In genomic region chr12:101718054-101718754, GRCm38 (mm10) we compare ENCODE assay signal across 8 mouse cellular contexts. TPM values are rescaled to one million over a fixed set of nuclear protein-coding genes. Genes with fewer than 3 reads are reported as not detected.
DNase-seq lines count a peak whose midpoint lies in the region; ATAC-seq and TF ChIP-seq lines count a peak whose summit lies in the region.

TSS of gene Tc2n (minus strand) at chr12:101718523.

- peak within 1 kb of the TSS; percentile 42; the same call in 1 of the 2 replicates for H3K4me3 ChIP-seq in G1E (ENCODE audit: low read depth, low read length)
- peak within 1 kb of the TSS; percentile 69 for H3K4me3 ChIP-seq in forebrain, embryonic 15.5 days
- H3K4me3 ChIP-seq in hindbrain, embryonic 10.5 days, result peak within 1 kb of the TSS; percentile 78

- peak within 1 kb of the TSS; percentile 46 for H3K9ac ChIP-seq in forebrain, embryonic 15.5 days (replicated peaks)

- no peak for TF ChIP-seq CTCF in G1E (IDR thresholded peaks at IDR 0.05; ENCODE audit: low read depth, low read length)

- H3K4me1 ChIP-seq in G1E (ENCODE audit: insufficient read depth, low read depth, low read length), result peaks cover 9% of the 10 kb centered on the region
- H3K4me1 ChIP-seq in forebrain, embryonic 15.5 days, result peaks cover 11% of the 10 kb centered on the region; the same call in 1 of the 2 replicates
- peaks cover 13% of the 10 kb centered on the region for H3K4me1 ChIP-seq in hindbrain, embryonic 10.5 days (replicated peaks)

- H3K27me3 ChIP-seq in G1E (ENCODE audit: insufficient read depth, low read length), result peaks cover 12% of the 10 kb centered on the region; the same call in 1 of the 2 replicates
- H3K27me3 ChIP-seq in forebrain, embryonic 15.5 days, result 0 out of 2 replicates have a peak, but pooled peaks cover 2% of the 10 kb centered on the region
- peaks cover 33% of the 10 kb centered on the region for H3K27me3 ChIP-seq in hindbrain, embryonic 10.5 days (ENCODE audit: insufficient read depth, poor library complexity, severe bottlenecking)

- H3K4me2 ChIP-seq in forebrain, embryonic 15.5 days (replicated peaks), result peak within 1 kb of the TSS; percentile 99

- no peaks in the 10 kb centered on the region for H3K9me3 ChIP-seq in G1E (replicated peaks)
- no peaks in the 10 kb centered on the region for H3K9me3 ChIP-seq in forebrain, embryonic 15.5 days
- no peaks in the 10 kb centered on the region for H3K9me3 ChIP-seq in hindbrain, embryonic 10.5 days

- under 1% methylated on average over 74 of the region's 75 CpGs for WGBS in forebrain, embryonic 15.5 days
- WGBS in hindbrain, embryonic 10.5 days, result under 1% methylated on average over 75 of the region's 75 CpGs

- no peak for DNase-seq in G1E (ENCODE audit: low spot score)
- peak; percentile 8 for DNase-seq in cerebellum, adult 11-12 months
- DNase-seq in hindbrain, embryonic 10.5 days (ENCODE audit: low spot score), result peak; percentile 79
- DNase-seq in layer of hippocampus, postnatal 25 days (ENCODE audit: extremely low spot score in 1 of 2, low spot score in 1 of 2), result peak; percentile 6 to 16
- DNase-seq in lung, postnatal 4 days, result peak; percentile 93 to 96
- peak; percentile 34 for DNase-seq in retina, postnatal 7 days (ENCODE audit: low read depth, low spot score)
- DNase-seq in urinary bladder, postnatal 14 days (ENCODE audit: low spot score), result peak; percentile 95

- no peak within 1 kb of the TSS for H3K27ac ChIP-seq in forebrain, embryonic 15.5 days (replicated peaks)
- peak within 1 kb of the TSS; percentile 59 for H3K27ac ChIP-seq in hindbrain, embryonic 10.5 days

- no peak for ATAC-seq in G1E (ENCODE audit: extremely low read depth, insufficient number of reproducible peaks, low FRiP score, poor library complexity, severe bottlenecking)
- peak; percentile 97 for ATAC-seq in forebrain, embryonic 15.5 days (replicated peaks)

- H3K36me3 ChIP-seq in G1E (replicated peaks), result no peaks in the 10 kb centered on the region
- no peaks in the 10 kb centered on the region for H3K36me3 ChIP-seq in forebrain, embryonic 15.5 days
- no peaks in the 10 kb centered on the region for H3K36me3 ChIP-seq in hindbrain, embryonic 10.5 days

RNA-seq across cellular contexts. Expression of gene Tc2n, which starts in this region (rescaled TPM):
- total RNA-seq in G1E (2014; fragmentation: Nextera tagmentation) (not detected in 2 replicates), G1E (2017) (0.06 and 0.22 TPM in 2 replicates)
- polyA plus RNA-seq in G1E (2012), result not detected in 2 replicates
- polyA plus RNA-seq in forebrain, embryonic 15.5 days (2015; fragmentation: Nextera tagmentation; extraction: Ambion mirVana), result 0.08 and 0.24 TPM in 2 replicates
- 0.11 and 0.27 TPM in 2 replicates for polyA plus RNA-seq in hindbrain, embryonic 10.5 days (2016; fragmentation: Nextera tagmentation; extraction: Ambion mirVana)
- total RNA-seq in layer of hippocampus, postnatal 25 days (2021), result under 1 TPM in 1 of 2 experiments, not detected in 1; 0.25 TPM

Comparison
In these comparisons a context has a peak if more than half of its experiments do, and no peak if none do; other contexts are left out.
1. Peak in ATAC-seq, H3K4me3 ChIP-seq, H3K9ac ChIP-seq and H3K4me2 ChIP-seq in forebrain, embryonic 15.5 days; RNA of the gene not detected or under 1 TPM.
2. Peak in DNase-seq, H3K4me3 ChIP-seq and H3K27ac ChIP-seq in hindbrain, embryonic 10.5 days; RNA of the gene not detected or under 1 TPM.
3. Peak in DNase-seq in layer of hippocampus, postnatal 25 days; RNA of the gene not detected or under 1 TPM.